Mouse (Mus musculus) liver, embryonic 14.5 days (tissue): ENCODE results near the gene Cideb. TPM values are rescaled to one million over a fixed set of nuclear protein-coding genes. Genes with fewer than 3 reads are reported as not detected.
A peak's percentile ranks its signal among the peaks of the same experiment; 100 is the strongest.
"Not testable (repeated sequence)": the region's sequence is repeated elsewhere in the genome, so short reads cannot be mapped to it uniquely, and the experiment has no call there.

ENCODE experiments used
- ATAC-seq: fragments of 200-750 bp; cut with Nextera tagmentation; 2 replicates; pipeline ENCODE4 v1.8.0; 2017; ENCODE audit warnings: moderate number of reproducible peaks, mild to moderate bottlenecking, moderate library complexity; ENCODE audit not compliant: insufficient read depth
- DNase-seq, 3 experiments: peaks; one replicate each; pipeline ENCODE4 v3.0.0-alpha.2; 2012 to 2013; ENCODE audit warnings: low read depth in 3 of 3, low spot score in 3 of 3
- H3K27ac ChIP-seq: fragments of 300-500 bp; sonication (generic); 2 replicates; pipeline ENCODE4 v1.5.1; 2014; ENCODE audit warnings: moderate library complexity, mild to moderate bottlenecking, control low read depth, inconsistent platforms
- H3K27me3 ChIP-seq: fragments of 300-500 bp; sonication (generic); 2 replicates; pipeline ENCODE4 v1.6.1; 2014; ENCODE audit warnings: mild to moderate bottlenecking, low read length, moderate library complexity; ENCODE audit not compliant: control insufficient read depth, insufficient read depth
- H3K36me3 ChIP-seq: fragments of 300-500 bp; sonication (generic); replicated peaks from 2 replicates; pipeline ENCODE4 v1.6.1; 2014; ENCODE audit warnings: low read depth; ENCODE audit not compliant: control insufficient read depth, insufficient read depth
- H3K4me1 ChIP-seq, 2 experiments: fragments of 200-500 bp in 1 of 2; fragments of 300-500 bp in 1 of 2; sonication (generic) in 1 of 2; replicated peaks; 2 replicates each; pipeline ENCODE4 v1.6.1; 2012 to 2014; ENCODE audit warnings: antibody characterized with exemption in 1 of 2, inconsistent platforms in 1 of 2, low read length in 1 of 2; ENCODE audit not compliant: control insufficient read depth in 2 of 2, insufficient read depth in 2 of 2
- H3K4me2 ChIP-seq: fragments of 300-500 bp; sonication (generic); 2 replicates; pipeline ENCODE4 v1.6.1; 2014; ENCODE audit warnings: low read depth, mild to moderate bottlenecking, control low read depth, moderate library complexity
- H3K4me3 ChIP-seq, 2 experiments: fragments of 200-500 bp in 1 of 2; fragments of 300-500 bp in 1 of 2; sonication (generic) in 1 of 2; 2 replicates each; pipeline ENCODE4 v1.5.1; 2012 to 2014; ENCODE audit warnings: low read depth in 2 of 2, low read length in 2 of 2, mild to moderate bottlenecking in 2 of 2, control low read depth in 1 of 2, inconsistent platforms in 1 of 2, moderate library complexity in 1 of 2; ENCODE audit not compliant: insufficient read depth in 1 of 2
- H3K9ac ChIP-seq: fragments of 300-500 bp; sonication (generic); replicated peaks from 2 replicates; pipeline ENCODE4 v1.6.1; 2014; ENCODE audit warnings: mild to moderate bottlenecking, control low read depth, moderate library complexity
- H3K9me3 ChIP-seq: fragments of 300-500 bp; sonication (generic); 2 replicates; pipeline ENCODE4 v1.6.1; 2016; ENCODE audit warnings: low read length, mixed read lengths; ENCODE audit not compliant: control insufficient read depth
- CTCF ChIP-seq: IDR thresholded peaks from 2 replicates; pipeline ENCODE4 v1.5.1; 2016; ENCODE audit warnings: antibody characterized with exemption, low read depth, control low read depth
- EP300 ChIP-seq: IDR thresholded peaks from 2 replicates; pipeline ENCODE4 v1.6.1; 2016; ENCODE audit warnings: antibody characterized with exemption, low read depth
- WGBS: fragments of 180-500 bp; shearing (Covaris S2); extraction: QIAGEN DNeasy Blood & Tissue Kit; methylation state at CpG from one replicate; pipeline ENCODE4 v1.1.7; 2014; ENCODE audit not compliant: insufficient replicate concordance; 5-methylcytosine and 5-hydroxymethylcytosine counted together
- polyA plus RNA-seq, 2 experiments: library from polyadenylated mRNA; depleted of rRNA in 1 of 2; stranded (reverse) in 1 of 2; unstranded in 1 of 2; fragments of >200 nt; fragmentation: Nextera tagmentation in 1 of 2; extraction: Ambion mirVana in 1 of 2; gene quantifications; 2 replicates each; pipeline versions ENCODE4 v1.2.1 to v1.2.3; 2012 to 2014

Cideb gene
- polyA plus RNA-seq, 2 experiments, result 37.3 to 40.0 TPM

DNA sequence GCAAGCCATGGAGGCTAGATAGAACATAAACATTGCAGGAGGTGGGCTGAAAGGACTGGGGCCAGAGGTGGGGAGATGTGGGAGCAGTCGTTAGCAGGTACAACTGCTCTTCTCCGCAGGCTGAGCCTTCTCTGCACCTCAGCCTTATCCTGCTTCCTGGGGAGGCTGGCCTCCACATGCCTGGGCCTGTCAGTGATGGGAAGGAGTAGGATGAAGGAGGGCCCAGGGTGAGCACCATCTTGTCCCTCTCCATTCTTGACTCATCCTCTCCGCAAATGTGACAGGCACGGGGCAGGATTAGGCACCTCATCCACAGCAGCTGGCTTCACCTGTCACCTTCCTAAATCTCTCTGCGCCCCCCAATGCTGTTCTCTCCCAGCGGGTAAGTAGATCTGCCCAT is 2.9 kb upstream of the Cideb start, which contains the start of gene Ltb4r2:
Gene Ltb4r2 (plus strand): TSS at position 266 of the 400 bp plus-strand sequence.
- ATAC-seq (no peak), DNase-seq (no peak)
- peak within 1 kb of the TSS; percentile 42 for H3K9ac ChIP-seq
- WGBS, result 83% methylated on average over 6 of the region's 6 CpGs
- TF ChIP-seq EP300 (no peak), CTCF (no peak)
- H3K4me1 ChIP-seq, result peaks cover 2 to 7% of the 10 kb centered on the region in 2 experiments; a peak in 3 of 4 replicates
- peak within 1 kb of the TSS; percentile 74 for H3K4me2 ChIP-seq
- H3K9me3 ChIP-seq, result no peaks in the 10 kb centered on the region
- peaks cover 28% of the 10 kb centered on the region for H3K27me3 ChIP-seq
- 0 out of 2 replicates have a peak, but pooled peaks cover 2% of the 10 kb centered on the region for H3K36me3 ChIP-seq
- peak within 1 kb of the TSS; percentile 29 to 48 for H3K4me3 ChIP-seq
- H3K27ac ChIP-seq, result no peak within 1 kb of the TSS

DNA sequence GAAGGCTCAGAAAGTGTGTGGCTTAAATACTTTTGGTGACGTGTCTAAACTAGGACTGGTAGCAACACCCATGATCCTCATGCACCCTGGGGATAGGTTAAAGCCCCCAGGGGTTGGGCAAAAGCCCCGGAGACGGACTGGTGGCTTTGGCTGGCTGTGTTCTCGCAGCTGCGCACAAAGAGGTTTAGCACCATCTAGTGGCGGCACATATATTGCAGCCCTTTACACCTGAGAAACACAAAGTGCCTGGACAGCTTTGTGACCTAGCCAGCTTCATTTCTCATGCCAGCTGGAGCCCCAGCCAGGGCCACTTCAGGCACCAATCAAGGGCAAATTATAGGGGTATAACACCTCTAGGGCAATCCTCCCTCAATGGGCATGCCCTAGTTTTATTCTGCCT is 1.9 kb upstream of the Cideb start:
- H3K9me3 ChIP-seq, H3K4me3 ChIP-seq, H3K4me1 ChIP-seq, H3K27ac ChIP-seq, H3K9ac ChIP-seq, H3K36me3 ChIP-seq: not testable (repeated sequence)
- H3K4me2 ChIP-seq, result peak overlapping the region; percentile 47
- WGBS, result 2% methylated on average over 6 of the region's 6 CpGs
- ATAC-seq (0 out of 2 replicates have a peak, but pooled peaks have one; percentile 4), DNase-seq (peak; percentile 37 to 47 (median 39))
- TF ChIP-seq CTCF, result peak; percentile 87
- H3K27me3 ChIP-seq, result peaks cover 28% of the 10 kb centered on the region

DNA sequence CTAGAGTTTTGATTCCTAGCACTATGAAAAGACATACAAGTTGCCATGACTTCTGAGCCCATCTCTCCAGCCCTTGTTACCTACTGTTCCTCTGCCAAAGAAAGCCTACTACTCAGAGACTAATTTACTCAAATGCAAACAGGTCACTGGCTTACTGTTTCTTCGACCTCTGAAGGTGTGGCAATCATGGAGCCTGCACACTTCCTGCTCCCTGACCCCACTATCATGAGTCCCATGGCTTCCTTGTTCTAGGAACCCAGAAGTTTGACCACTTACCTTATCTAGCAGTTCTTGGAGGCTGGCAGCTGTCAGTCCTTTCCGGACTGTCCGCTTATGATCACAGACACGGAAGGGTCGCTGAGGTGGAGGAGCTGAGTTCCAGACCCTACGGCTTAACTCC is 692 bp downstream of the Cideb start:
- Histone ChIP-seq H3K27ac (peak overlapping the region; percentile 10), H3K27me3 (peaks cover 18% of the 10 kb centered on the region), H3K9ac (no peak overlapping the region), H3K4me2 (peak overlapping the region; percentile 26), H3K4me3 (peak overlapping the region; percentile 33 to 36), H3K4me1 (0 out of 4 replicates have a peak, but pooled peaks cover 0 to 2% of the 10 kb centered on the region in 2 experiments), H3K9me3 (no peaks in the 10 kb centered on the region), H3K36me3 (peaks cover 16% of the 10 kb centered on the region)
- ATAC-seq (no peak), DNase-seq (no peak)
- WGBS, result 8% methylated on average over 6 of the region's 6 CpGs
- no peak for TF ChIP-seq CTCF
- TF ChIP-seq EP300, result no peak

DNA sequence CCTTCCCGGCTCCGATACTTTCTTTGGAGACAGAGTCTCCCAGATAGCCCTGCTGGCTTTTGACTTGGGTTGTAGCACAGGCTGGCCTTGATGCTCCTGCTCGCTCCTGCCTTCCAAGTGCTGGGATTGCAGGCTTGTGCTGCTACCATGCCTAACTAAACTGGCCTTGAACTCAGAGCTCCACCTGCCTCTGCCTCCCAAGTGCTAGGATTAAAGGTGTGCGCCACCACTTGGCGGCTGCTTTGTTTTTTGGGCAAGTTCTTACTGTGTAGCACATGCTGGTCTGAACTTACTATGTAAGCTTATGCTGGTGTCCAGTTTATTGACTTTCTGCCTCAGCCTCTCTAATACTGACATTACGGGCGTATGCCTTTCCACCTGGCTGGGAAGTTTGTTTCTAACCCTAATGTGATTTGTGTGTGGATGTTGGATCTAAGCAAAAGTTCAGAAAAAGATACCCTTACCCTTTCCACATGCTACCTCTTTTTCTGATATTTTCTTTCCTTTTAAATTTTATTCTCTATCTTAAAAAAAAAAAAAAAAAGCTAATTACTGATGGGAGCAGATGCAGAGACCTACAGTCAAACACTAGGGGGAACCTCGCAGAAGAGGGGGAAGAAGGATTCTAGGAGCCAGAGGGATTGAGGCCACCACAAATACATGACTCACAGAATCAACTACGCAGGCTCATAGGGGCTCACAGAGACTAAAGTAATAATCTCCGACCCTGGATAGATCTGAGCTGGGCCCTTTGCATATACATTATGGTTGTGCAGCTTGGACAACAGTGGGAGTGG is 11.0 kb downstream of the Cideb start:
- Histone ChIP-seq H3K9me3 (no peaks in the 10 kb centered on the region), H3K4me3 (peak overlapping the region; percentile 69 to 90), H3K36me3 (peaks cover 27% of the 10 kb centered on the region), H3K27me3 (no peaks in the 10 kb centered on the region), H3K9ac (peak overlapping the region; percentile 76), H3K4me1 (peaks cover 9 to 12% of the 10 kb centered on the region in 2 experiments; a peak in 3 of 4 replicates), H3K27ac (no peak overlapping the region), H3K4me2 (peak overlapping the region; percentile 96)
- no peak for DNase-seq
- no peak for ATAC-seq
- WGBS, result 71% methylated on average over 10 of the region's 10 CpGs
- TF ChIP-seq CTCF, result no peak
- no peak for TF ChIP-seq EP300

DNA sequence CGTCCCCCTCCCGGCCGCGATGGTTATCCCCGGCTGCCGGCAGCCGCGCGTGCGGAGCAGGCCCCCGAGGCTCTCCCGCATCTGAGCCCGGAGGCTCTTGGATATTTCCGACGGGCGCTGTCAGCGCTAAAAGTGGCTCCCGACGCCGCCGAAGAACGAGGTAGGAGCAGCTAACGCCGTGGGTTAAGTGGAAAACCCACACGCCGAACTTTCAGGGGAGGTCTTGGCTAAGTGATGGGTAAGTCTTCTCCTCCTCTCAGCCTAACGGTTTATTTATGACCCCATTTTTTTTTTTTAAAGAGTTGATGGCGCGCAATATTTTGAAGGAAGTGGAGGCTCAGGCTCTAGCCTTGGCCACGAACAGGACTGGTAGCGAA is 12.4 kb downstream of the Cideb start:
- H3K27me3 ChIP-seq, result no peaks in the 10 kb centered on the region
- no peak; the same call in 1 of the 2 replicates for ATAC-seq

More for the DNA sequence above, 12.4 kb downstream of the Cideb start:
- H3K9me3 ChIP-seq, result no peaks in the 10 kb centered on the region
- H3K4me2 ChIP-seq, result peak overlapping the region; percentile 96
- H3K4me3 ChIP-seq, result peak overlapping the region; percentile 69 to 90
- no peak for TF ChIP-seq EP300
- no peak for TF ChIP-seq CTCF
- DNase-seq, result no peak
- H3K9ac ChIP-seq, result peak overlapping the region; percentile 76
- under 1% methylated on average over 31 of the region's 31 CpGs for WGBS
- peak overlapping the region; percentile 18; the same call in 1 of the 2 replicates for H3K27ac ChIP-seq
- peaks cover 9 to 12% of the 10 kb centered on the region in 2 experiments; a peak in 3 of 4 replicates for H3K4me1 ChIP-seq
- H3K36me3 ChIP-seq, result peaks cover 15% of the 10 kb centered on the region
